Mouse (Mus musculus) cerebellum, adult 2 months (tissue): ENCODE measurements around the gene Dmpk.

Experiments
- CTCF ChIP-seq: fragments of 200-500 bp; IDR thresholded peaks from 2 replicates; pipeline ENCODE4 v1.5.1; 2011; ENCODE audit warnings: low read depth, mild to moderate bottlenecking, control low read depth, low read length, moderate library complexity, borderline replicate concordance; ENCODE audit not compliant: insufficient read depth
- POLR2A ChIP-seq: fragments of 200-500 bp; IDR thresholded peaks from 2 replicates; pipeline ENCODE4 v1.6.1; 2011; ENCODE audit warnings: low read length, control low read depth, borderline replicate concordance; ENCODE audit not compliant: insufficient read depth

DNA sequence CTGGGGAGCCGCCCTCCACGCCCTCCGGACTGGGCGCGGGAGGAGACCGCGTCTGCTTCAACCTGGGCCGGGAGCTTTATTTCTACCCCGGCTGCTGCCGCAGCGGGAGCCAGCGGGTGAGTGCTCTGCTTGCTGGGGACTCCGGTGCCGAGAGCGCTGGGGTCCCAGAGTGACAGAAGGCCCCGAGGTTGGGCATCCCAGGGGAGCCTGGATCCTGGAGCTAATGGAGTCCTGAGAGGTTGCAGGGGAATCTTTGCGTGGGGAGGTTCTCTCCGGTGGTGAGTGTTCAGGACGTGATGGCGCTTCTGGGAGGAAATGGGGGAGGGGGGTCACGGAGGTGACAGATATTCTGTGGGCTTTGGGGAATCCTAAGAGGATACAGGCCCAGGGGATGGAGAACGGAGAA, 7.1 kb upstream of the Dmpk start:
- no peak for TF ChIP-seq CTCF
- no peak for TF ChIP-seq POLR2A
